Mouse (Mus musculus): Measurements from ENCODE around the gene P4hb.

GRCm38 (mm10) chr11:120600716-120601115, 27.7 kb upstream of the P4hb start:
- TF ChIP-seq CHD2 (IDR thresholded peaks at IDR 0.05; ENCODE audit: low read depth, low read length) (no peak), MAFK (IDR thresholded peaks at IDR 0.05; ENCODE audit: insufficient read depth, low read depth, low read length) (no peak), ZNF384 (IDR thresholded peaks at IDR 0.05; ENCODE audit: low read depth, low read length) (no peak), HCFC1 (IDR thresholded peaks at IDR 0.05; ENCODE audit: borderline replicate concordance, insufficient read depth, low read length) (no peak)
